Mouse (Mus musculus) urinary bladder, postnatal 4 days (tissue): ENCODE results near the gene Arpc2.
A peak's percentile ranks its signal among the peaks of the same experiment; 100 is the strongest.

ENCODE experiments used
- DNase-seq, 2 experiments: peaks; one replicate each; pipeline ENCODE4 v3.0.0; 2021 to 2022; ENCODE audit warnings: low spot score in 2 of 2

The Arpc2 gene

GRCm38 (mm10) chr1:74302229-74302628 lies 66.3 kb downstream of the Arpc2 start:
- DNase-seq, result no peak

- DNase-seq, result no peak
These were observed 67.0 kb downstream of the Arpc2 start for GRCm38 (mm10) chr1:74302835-74303234.

GRCm38 (mm10) chr1:74303509-74304338 lies 67.8 kb downstream of the Arpc2 start:
- DNase-seq, result peak; percentile 81 to 83

DNA sequence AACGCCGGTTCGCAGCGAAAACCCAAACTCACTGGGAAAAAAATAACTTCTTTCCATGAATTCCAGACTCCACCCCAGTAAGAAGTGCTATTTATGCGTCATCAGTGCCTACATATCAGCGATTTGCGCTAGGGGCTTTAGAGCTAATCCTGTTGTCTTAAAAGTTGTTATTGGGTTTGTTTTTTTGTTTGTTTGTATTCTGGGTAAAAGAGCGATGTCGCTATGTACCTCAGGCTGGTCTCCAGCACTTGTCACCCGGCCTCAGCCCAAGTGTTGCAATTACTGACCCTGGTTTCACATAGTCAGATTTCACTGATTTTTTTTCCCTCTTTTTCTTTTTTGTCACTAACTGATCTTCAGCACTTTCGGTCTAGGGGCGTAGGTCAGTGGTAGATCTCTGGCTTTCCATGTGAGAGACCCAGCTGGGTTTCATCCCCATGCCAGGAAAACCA lies 68.5 kb downstream of the Arpc2 start:
- DNase-seq, result no peak

DNA sequence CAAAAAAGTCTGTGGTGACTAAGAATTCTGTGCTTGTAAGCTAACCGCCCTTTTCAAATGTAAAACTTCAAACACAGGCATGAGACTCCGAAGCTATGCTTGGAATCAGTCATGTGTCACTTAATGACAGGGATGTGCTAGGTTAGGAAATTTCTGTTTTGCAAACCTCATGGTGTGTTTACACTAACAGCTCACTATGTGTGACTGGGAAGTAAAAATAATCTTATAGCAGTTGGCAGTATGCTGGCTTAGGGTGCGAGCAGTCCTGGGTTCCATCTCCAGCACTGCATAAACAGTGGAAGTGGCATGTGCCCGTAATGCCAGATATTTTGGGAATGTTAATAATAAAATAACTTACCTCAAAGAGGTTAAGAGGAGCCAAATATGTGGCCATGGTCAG lies 69.1 kb downstream of the Arpc2 start:
- no peak for DNase-seq

- DNase-seq, result no peak
These were observed 69.6 kb downstream of the Arpc2 start, which contains the start of gene Tmbim1 for GRCm38 (mm10) chr1:74305522-74305921. Gene Tmbim1 (minus strand): TSS chr1:74305622.

DNA sequence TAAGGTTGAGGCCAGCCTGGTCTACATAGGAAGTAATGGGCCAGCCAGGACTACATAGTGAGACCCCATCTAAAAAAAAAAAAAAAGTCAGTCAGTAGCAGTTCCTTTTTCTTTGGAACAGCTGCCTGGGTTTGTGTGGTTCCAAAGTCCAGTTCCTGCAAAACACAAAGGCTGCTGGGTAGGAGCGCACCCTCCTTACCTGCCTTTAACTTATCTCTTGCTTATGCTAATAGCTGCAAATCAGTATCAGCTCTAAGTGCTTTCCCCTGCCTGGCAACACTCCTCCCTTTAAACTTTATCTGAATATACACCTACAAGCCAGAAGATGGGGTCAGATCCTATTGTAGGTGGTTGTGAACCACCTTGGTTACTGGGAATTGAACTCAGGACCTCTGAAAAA lies 71.3 kb downstream of the Arpc2 start:
- DNase-seq, result no peak

- no peak for DNase-seq
These were observed 72.4 kb downstream of the Arpc2 start for GRCm38 (mm10) chr1:74308001-74308964.

GRCm38 (mm10) chr1:74309767-74310166 lies 73.9 kb downstream of the Arpc2 start:
- no peak for DNase-seq

- no peak for DNase-seq
These were observed 77.3 kb downstream of the Arpc2 start for GRCm38 (mm10) chr1:74313049-74313692.

- DNase-seq, result no peak
These were observed 78.9 kb downstream of the Arpc2 start for GRCm38 (mm10) chr1:74314796-74315195.

GRCm38 (mm10) chr1:74316114-74316827 lies 80.4 kb downstream of the Arpc2 start:
- DNase-seq, result no peak
